Mouse (Mus musculus): ENCODE results near the gene Trim68. TPM values are rescaled to one million over a fixed set of nuclear protein-coding genes. Genes with fewer than 3 reads are reported as not detected.

Gene Trim68
- total RNA-seq (2012; rRNA removed) (6.5 and 8.1 TPM in 2 replicates), total RNA-seq (2014; rRNA removed) (7.7 and 8.0 TPM in 2 replicates), polyA plus RNA-seq (2012; ENCODE audit: insufficient read length, low read depth) (10.9 and 11.6 TPM in 2 replicates)

- Histone ChIP-seq H3K9me3 (replicated peaks; ENCODE audit: low read length) (no peaks in the 10 kb centered on the region), H3K27ac (ENCODE audit: insufficient read depth, low read depth) (no peak within 1 kb of the TSS), H3K9ac (ENCODE audit: insufficient read depth, low read depth) (peak within 1 kb of the TSS; percentile 68), H3K4me2 (ENCODE audit: insufficient read depth, low read depth, poor library complexity, severe bottlenecking) (peak within 1 kb of the TSS; percentile 68), H3K79me2 (replicated peaks; ENCODE audit: control insufficient read depth, extremely low read depth, insufficient read depth, poor library complexity, severe bottlenecking) (no peaks in the 10 kb centered on the region), H3K4me1 (ENCODE audit: control insufficient read depth in 1 of 2, insufficient read depth in 2 of 2) (peaks cover 0 to 13% of the 10 kb centered on the region in 2 experiments; a peak in 1 of 4 replicates), H3K4me3 (replicated peaks in 1 of 3; ENCODE audit: low read depth in 2 of 3, low read length in 2 of 3, poor library complexity in 1 of 3) (peak within 1 kb of the TSS; percentile 65 to 73 (median 69)), H3K27me3 (replicated peaks) (no peaks in the 10 kb centered on the region), H3K36me3 (replicated peaks in 1 of 2; ENCODE audit: control insufficient read depth in 1 of 2, insufficient read depth in 1 of 2, low read length in 1 of 2) (peaks cover 4 to 24% of the 10 kb centered on the region in 2 experiments)
- TF ChIP-seq JUN (IDR thresholded peaks at IDR 0.05; ENCODE audit: insufficient read depth, low read depth, low read length), result no peak
- TF ChIP-seq MXI1 (IDR thresholded peaks at IDR 0.05; ENCODE audit: low read depth, low read length), result peak; percentile 53; the same call in 1 of the 2 replicates
- no peak for TF ChIP-seq RCOR1 (conservative IDR thresholded peaks at IDR 0.05; ENCODE audit: low read depth, low read length)
- peak; percentile 51; the same call in 1 of the 2 replicates for TF ChIP-seq ZMIZ1 (IDR thresholded peaks at IDR 0.05; ENCODE audit: low read depth, low read length)
- TF ChIP-seq RAD21 (IDR thresholded peaks at IDR 0.05; ENCODE audit: low read depth, low read length), result no peak
- peak; percentile 93 for TF ChIP-seq ELF1 (IDR thresholded peaks at IDR 0.05; ENCODE audit: low read depth, low read length)
- no peak for TF ChIP-seq IRF4 (IDR thresholded peaks at IDR 0.05; ENCODE audit: low read depth, low read length)
- TF ChIP-seq MAZ (IDR thresholded peaks at IDR 0.05; ENCODE audit: low read depth, low read length), result peak; percentile 75; the same call in 1 of the 2 replicates
- 0 out of 2 replicates have a peak, but pooled peaks have one; percentile 22 for TF ChIP-seq E2F4 (IDR thresholded peaks at IDR 0.05; ENCODE audit: insufficient replicate concordance, low read depth, low read length)
- peak; percentile 76 for TF ChIP-seq NRF1 (IDR thresholded peaks at IDR 0.05; ENCODE audit: low read depth, low read length)
- no peak for TF ChIP-seq CTCF (conservative IDR thresholded peaks at IDR 0.05 in 1 of 2, IDR thresholded peaks at IDR 0.05 in 1 of 2; ENCODE audit: low read depth in 2 of 2, low read length in 2 of 2)
- TF ChIP-seq KAT2A (IDR thresholded peaks at IDR 0.05; ENCODE audit: insufficient replicate concordance, low read length), result peak; percentile 62; the same call in 1 of the 2 replicates
- TF ChIP-seq UBTF (IDR thresholded peaks at IDR 0.05; ENCODE audit: low read depth, low read length), result peak; percentile 81; the same call in 1 of the 2 replicates
- TF ChIP-seq CHD2 (IDR thresholded peaks at IDR 0.05; ENCODE audit: low read length), result peak; percentile 74
- no peak for TF ChIP-seq JUND (conservative IDR thresholded peaks at IDR 0.05; ENCODE audit: low read depth, low read length)
- peak; percentile 72 for TF ChIP-seq HCFC1 (IDR thresholded peaks at IDR 0.05; ENCODE audit: low read depth, low read length)
- no peak for TF ChIP-seq ETS1 (conservative IDR thresholded peaks at IDR 0.05; ENCODE audit: low read depth, low read length)
- TF ChIP-seq ZC3H11A (IDR thresholded peaks at IDR 0.05; ENCODE audit: low read depth, low read length), result no peak
- no peak for TF ChIP-seq CHD1 (IDR thresholded peaks at IDR 0.05; ENCODE audit: low read depth, low read length)
- peak; percentile 47; the same call in 1 of the 2 replicates for TF ChIP-seq MYC (IDR thresholded peaks at IDR 0.05; ENCODE audit: low read depth, low read length)
- TF ChIP-seq MEF2A (IDR thresholded peaks at IDR 0.05; ENCODE audit: borderline replicate concordance, low read depth, low read length), result 0 out of 2 replicates have a peak, but pooled peaks have one; percentile 11
- no peak for TF ChIP-seq GABPA (IDR thresholded peaks at IDR 0.05; ENCODE audit: insufficient replicate concordance, low read depth, low read length)
- TF ChIP-seq POLR2A (IDR thresholded peaks at IDR 0.05; ENCODE audit: low read depth, low read length), result peak; percentile 87
- peak; percentile 59; the same call in 1 of the 2 replicates for TF ChIP-seq TCF12 (IDR thresholded peaks at IDR 0.05; ENCODE audit: low read depth, low read length)
- TF ChIP-seq BHLHE40 (IDR thresholded peaks at IDR 0.05; ENCODE audit: low read depth, low read length), result no peak
- TF ChIP-seq USF1 (IDR thresholded peaks at IDR 0.05; ENCODE audit: low read depth, low read length), result no peak
- TF ChIP-seq TBP (conservative IDR thresholded peaks at IDR 0.05; ENCODE audit: low read depth, low read length), result peak; percentile 78; the same call in 1 of the 2 replicates
- TF ChIP-seq MAFK (IDR thresholded peaks at IDR 0.05; ENCODE audit: insufficient replicate concordance, low read length), result no peak
- TF ChIP-seq EP300 (IDR thresholded peaks at IDR 0.05; ENCODE audit: low read length), result no peak
- no peak for TF ChIP-seq PAX5 (IDR thresholded peaks at IDR 0.05; ENCODE audit: low read length)
- TF ChIP-seq SIN3A (IDR thresholded peaks at IDR 0.05; ENCODE audit: low read length), result no peak; the same call in 1 of the 2 replicates
- TF ChIP-seq MAX (IDR thresholded peaks at IDR 0.05; ENCODE audit: low read length), result peak; percentile 83
- TF ChIP-seq POLR2AphosphoS2 (IDR thresholded peaks at IDR 0.05; ENCODE audit: low read depth, low read length), result no peak
- no peak for TF ChIP-seq ZKSCAN1 (IDR thresholded peaks at IDR 0.05; ENCODE audit: borderline replicate concordance, low read depth, low read length)
- TF ChIP-seq SMC3 (IDR thresholded peaks at IDR 0.05; ENCODE audit: low read depth, low read length), result no peak
- no peak for TF ChIP-seq USF2 (conservative IDR thresholded peaks at IDR 0.05; ENCODE audit: low read depth, low read length)
- TF ChIP-seq NELFE (IDR thresholded peaks at IDR 0.05; ENCODE audit: low read depth, low read length), result peak; percentile 70; the same call in 1 of the 2 replicates
- no peak for TF ChIP-seq ZNF384 (IDR thresholded peaks at IDR 0.05; ENCODE audit: low read depth, low read length)
- peak; percentile 93 for DNase-seq (ENCODE audit: extremely low read depth)
- dilution Hi-C loops (cut with MboI; ENCODE audit: extremely low pct_ligation_motif_present, extremely low pct_unique_long_range_greater_than_20kb, low sequenced_read_pairs) (no loop called here), in situ Hi-C loops (cut with MboI; ENCODE audit: low pct_ligation_motif_present, low pct_unique_long_range_greater_than_20kb, low sequenced_read_pairs) (no loop called here)
These were observed at the start of gene Trim68 for GRCm38 (mm10) chr7:102686944-102687501. Gene Trim68, minus strand, starts transcription at chr7:102687327.
